Mouse (Mus musculus) bone marrow macrophage, adult 2 months (primary cell): ENCODE data around the gene Tmem131.

ENCODE experiments used
- CTCF ChIP-seq: IDR thresholded peaks from 2 replicates; pipeline ENCODE4 v1.5.1; 2012; ENCODE audit warnings: low read depth, mild to moderate bottlenecking, low read length, moderate library complexity
- POLR2A ChIP-seq: IDR thresholded peaks from 2 replicates; pipeline ENCODE4 v1.6.1; 2012; ENCODE audit warnings: mild to moderate bottlenecking, low read depth, low read length, borderline replicate concordance

DNA sequence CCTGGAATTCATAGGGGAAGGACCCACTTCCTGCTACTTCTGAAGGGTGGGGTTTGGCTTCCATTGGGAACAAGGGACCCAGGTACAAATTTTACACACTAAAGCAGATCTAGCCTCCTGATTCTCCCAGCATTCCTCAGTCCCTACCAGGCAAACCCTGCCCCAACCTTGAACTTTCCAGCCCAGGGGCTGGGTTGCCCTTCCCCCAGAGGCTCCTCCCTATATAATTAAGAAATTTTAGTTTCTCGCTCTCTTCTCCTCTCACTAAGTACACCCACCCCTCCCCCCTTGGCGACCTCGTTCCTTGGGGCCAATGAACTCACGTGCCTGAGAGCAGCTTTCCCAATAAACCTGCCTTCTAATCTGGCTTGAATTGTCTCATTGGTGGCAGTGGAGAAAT is 40.3 kb upstream of the Tmem131 start:
- TF ChIP-seq CTCF (no peak), POLR2A (no peak)
